Mouse (Mus musculus): ENCODE results near the gene Rpl32. TPM values are rescaled to one million over a fixed set of nuclear protein-coding genes. Genes with fewer than 3 reads are reported as not detected.

Gene Rpl32
- polyA plus RNA-seq, 1 experiment from 2014 or later: 2,129 TPM

DNA sequence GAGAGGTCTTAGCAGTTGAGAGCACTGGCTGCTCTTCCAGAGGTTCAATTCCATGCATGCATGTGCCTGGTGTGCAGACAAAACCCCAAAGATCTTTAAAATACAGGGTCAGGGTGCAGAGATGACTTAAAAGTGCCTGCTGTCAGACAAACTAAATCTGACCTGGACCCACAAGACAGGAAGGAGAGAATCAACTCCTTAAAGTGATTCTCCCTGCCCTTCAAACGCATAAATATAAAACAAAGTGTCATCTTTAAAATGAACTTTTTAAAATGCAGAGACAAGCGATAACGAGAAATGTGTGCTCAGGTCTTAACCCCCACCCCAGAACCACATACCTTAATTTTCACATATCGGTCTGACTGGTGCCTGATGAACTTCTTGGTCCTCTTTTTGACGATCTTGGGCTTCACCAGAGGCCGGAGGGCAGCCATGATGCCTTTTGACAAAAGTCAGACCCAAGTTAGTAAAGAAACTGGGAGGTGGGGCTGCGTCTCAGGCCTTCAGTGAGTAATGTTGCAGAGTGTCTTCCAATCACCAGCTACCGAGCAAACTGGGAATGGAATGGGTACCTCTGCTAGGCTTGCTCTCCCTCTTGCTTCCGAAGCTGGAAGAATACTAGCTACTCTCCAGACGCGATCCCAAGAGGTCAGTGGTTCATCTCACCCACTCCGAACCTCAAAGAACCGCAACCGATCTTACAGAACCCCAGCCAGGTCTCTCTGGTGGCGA lies 917 bp downstream of the Rpl32 start:
- Histone ChIP-seq H3K27me3 (ENCODE audit: control insufficient read depth, insufficient read depth, low read length) (no peaks in the 10 kb centered on the region), H3K9ac (ENCODE audit: low read length) (peak overlapping the region; percentile 97), H3K9me3 (ENCODE audit: control insufficient read depth, low read length) (no peaks in the 10 kb centered on the region), H3K4me3 (ENCODE audit: low read depth, low read length) (peak overlapping the region; percentile 79), H3K27ac (replicated peaks; ENCODE audit: low read depth, low read length) (peak overlapping the region; percentile 93), H3K4me2 (ENCODE audit: low read depth, severe bottlenecking) (peak overlapping the region; percentile 61), H3K4me1 (ENCODE audit: control insufficient read depth, insufficient read depth, low read length) (peaks cover 5% of the 10 kb centered on the region), H3K36me3 (ENCODE audit: control insufficient read depth, insufficient read depth, low read length) (peaks cover 21% of the 10 kb centered on the region)
- no peak for ATAC-seq (ENCODE audit: insufficient number of reproducible peaks, low FRiP score, low TSS enrichment, low read depth)
- DNase-seq (ENCODE audit: low spot score): peak; percentile 39
- WGBS: 2% methylated on average over 15 of the region's 15 CpGs

DNA sequence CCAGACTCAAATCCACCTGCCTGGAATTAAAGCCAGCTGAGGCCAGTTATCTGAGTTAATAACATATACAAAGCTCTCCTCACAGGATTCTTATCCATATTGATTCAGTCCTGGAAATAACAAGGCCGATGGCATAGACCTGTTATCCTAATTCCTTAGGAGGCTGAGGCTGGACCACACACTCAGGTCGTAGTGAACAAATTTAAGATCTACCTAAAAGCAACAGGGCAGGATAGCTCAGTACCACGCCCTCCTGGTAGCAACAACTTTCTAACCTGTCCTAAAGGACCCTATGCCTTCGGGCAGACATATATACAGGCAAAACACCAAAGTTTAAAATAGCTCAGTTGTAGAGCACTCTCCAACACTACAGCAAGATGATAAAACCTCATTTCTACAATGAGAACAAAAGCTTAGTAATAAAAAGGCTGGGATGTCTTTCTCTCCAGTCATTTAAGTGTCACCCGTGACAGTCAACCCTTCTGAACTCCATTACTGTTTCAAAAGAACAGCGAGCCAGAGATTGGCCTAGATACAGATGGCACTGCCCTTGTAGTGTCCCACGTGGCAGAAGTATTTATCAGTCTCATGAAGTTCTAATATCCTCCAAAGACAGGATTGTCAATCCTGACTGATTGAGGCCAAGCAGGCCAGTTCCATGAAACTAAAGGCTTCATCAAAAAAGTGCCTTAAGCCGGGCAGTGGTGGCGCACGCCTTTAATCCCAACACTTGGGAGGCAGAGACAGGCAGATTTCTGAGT lies 3.9 kb downstream of the Rpl32 start:
- Histone ChIP-seq H3K4me2 (ENCODE audit: low read depth, severe bottlenecking) (no peak overlapping the region), H3K9me3 (ENCODE audit: control insufficient read depth, low read length) (no peaks in the 10 kb centered on the region), H3K27me3 (ENCODE audit: control insufficient read depth, insufficient read depth, low read length) (no peaks in the 10 kb centered on the region), H3K27ac (replicated peaks; ENCODE audit: low read depth, low read length) (no peak overlapping the region), H3K4me3 (ENCODE audit: low read depth, low read length) (no peak overlapping the region), H3K9ac (ENCODE audit: low read length) (no peak overlapping the region), H3K4me1 (ENCODE audit: control insufficient read depth, insufficient read depth, low read length) (peaks cover 5% of the 10 kb centered on the region), H3K36me3 (ENCODE audit: control insufficient read depth, insufficient read depth, low read length) (peaks cover 35% of the 10 kb centered on the region)
- DNase-seq (ENCODE audit: low spot score): no peak
- 70% methylated on average over 10 of the region's 10 CpGs for WGBS
- ATAC-seq (ENCODE audit: insufficient number of reproducible peaks, low FRiP score, low TSS enrichment, low read depth): no peak

DNA sequence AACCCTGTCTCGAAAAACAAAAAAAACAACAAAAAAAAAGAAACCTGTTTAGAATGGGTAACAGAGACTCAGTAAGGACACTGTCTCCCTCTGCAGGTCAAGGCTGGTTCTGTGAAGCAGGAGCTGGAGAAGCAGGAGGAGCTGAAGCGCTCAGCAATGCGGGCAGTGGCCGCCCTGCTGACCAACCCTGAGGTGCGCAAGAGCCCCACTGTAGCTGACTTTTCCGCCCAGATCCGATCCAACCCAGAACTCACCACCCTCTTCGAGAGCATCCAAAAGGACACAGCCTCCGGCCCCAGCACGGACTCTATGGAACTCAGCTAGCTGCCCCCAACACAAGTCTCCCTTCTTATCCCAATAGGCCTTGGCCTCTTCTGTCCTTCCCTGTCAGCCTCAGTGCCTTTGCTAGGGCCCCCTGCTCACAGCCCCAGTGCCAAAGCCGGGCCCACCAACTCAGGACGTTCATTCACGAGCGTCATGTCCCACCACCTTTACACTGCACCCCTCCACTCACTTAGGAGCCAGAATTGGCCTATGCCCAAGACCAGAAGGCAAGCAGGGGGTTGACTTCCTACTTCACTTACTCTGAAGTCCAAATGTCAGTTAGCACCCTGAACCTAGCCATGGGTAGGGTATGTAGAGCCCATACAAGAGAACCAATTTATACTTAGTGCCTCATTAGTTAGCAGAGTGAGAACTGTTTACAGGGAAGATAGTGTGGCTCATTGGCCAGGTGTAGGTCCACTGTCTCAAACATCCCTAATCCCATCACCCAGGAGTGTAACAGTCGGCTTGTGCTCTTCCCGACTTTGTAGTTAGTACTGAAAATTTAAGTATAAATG lies 4.8 kb downstream of the Rpl32 start:
- H3K9ac ChIP-seq (ENCODE audit: low read length): no peak overlapping the region
- H3K4me2 ChIP-seq (ENCODE audit: low read depth, severe bottlenecking): no peak overlapping the region
- peaks cover 43% of the 10 kb centered on the region for H3K36me3 ChIP-seq (ENCODE audit: control insufficient read depth, insufficient read depth, low read length)
- no peaks in the 10 kb centered on the region for H3K9me3 ChIP-seq (ENCODE audit: control insufficient read depth, low read length)
- H3K27me3 ChIP-seq (ENCODE audit: control insufficient read depth, insufficient read depth, low read length): no peaks in the 10 kb centered on the region
- no peak overlapping the region for H3K4me3 ChIP-seq (ENCODE audit: low read depth, low read length)
- H3K4me1 ChIP-seq (ENCODE audit: control insufficient read depth, insufficient read depth, low read length): peaks cover 5% of the 10 kb centered on the region
- 53% methylated on average over 16 of the region's 16 CpGs for WGBS
- DNase-seq (ENCODE audit: low spot score) (peak; percentile 82), ATAC-seq (ENCODE audit: insufficient number of reproducible peaks, low FRiP score, low TSS enrichment, low read depth) (peak; percentile 48; the same call in 1 of the 2 replicates)
- no peak overlapping the region for H3K27ac ChIP-seq (replicated peaks; ENCODE audit: low read depth, low read length)

DNA sequence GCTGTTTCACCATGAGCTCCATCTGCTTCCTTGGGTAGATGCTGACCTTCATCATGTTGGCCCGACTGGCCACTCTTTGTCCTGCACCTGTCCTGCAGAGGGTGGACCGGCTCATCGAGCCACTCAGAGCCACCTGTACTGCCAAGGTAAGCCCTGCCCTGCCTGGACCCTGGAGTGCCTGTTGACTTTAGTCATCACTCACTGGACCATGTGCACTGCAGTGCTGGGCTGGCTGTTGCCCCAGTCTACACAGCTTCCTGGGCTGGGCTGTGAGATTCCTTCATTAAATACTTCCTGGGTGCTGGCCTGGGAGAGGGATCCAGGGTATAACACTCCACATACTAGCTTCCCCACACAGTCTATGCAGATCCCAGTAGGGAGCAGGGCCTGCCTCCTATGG lies 6.7 kb downstream of the Rpl32 start:
- no peak overlapping the region for H3K27ac ChIP-seq (replicated peaks; ENCODE audit: low read depth, low read length)
- H3K27me3 ChIP-seq (ENCODE audit: control insufficient read depth, insufficient read depth, low read length): no peaks in the 10 kb centered on the region
- H3K9ac ChIP-seq (ENCODE audit: low read length): no peak overlapping the region
- no peak for ATAC-seq (ENCODE audit: insufficient number of reproducible peaks, low FRiP score, low TSS enrichment, low read depth)
- peaks cover 4% of the 10 kb centered on the region for H3K4me1 ChIP-seq (ENCODE audit: control insufficient read depth, insufficient read depth, low read length)
- H3K4me3 ChIP-seq (ENCODE audit: low read depth, low read length): no peak overlapping the region
- H3K4me2 ChIP-seq (ENCODE audit: low read depth, severe bottlenecking): no peak overlapping the region
- no peaks in the 10 kb centered on the region for H3K9me3 ChIP-seq (ENCODE audit: control insufficient read depth, low read length)
- no peak for DNase-seq (ENCODE audit: low spot score)
- peaks cover 52% of the 10 kb centered on the region for H3K36me3 ChIP-seq (ENCODE audit: control insufficient read depth, insufficient read depth, low read length)
- 94% methylated on average over 3 of the region's 3 CpGs for WGBS

DNA sequence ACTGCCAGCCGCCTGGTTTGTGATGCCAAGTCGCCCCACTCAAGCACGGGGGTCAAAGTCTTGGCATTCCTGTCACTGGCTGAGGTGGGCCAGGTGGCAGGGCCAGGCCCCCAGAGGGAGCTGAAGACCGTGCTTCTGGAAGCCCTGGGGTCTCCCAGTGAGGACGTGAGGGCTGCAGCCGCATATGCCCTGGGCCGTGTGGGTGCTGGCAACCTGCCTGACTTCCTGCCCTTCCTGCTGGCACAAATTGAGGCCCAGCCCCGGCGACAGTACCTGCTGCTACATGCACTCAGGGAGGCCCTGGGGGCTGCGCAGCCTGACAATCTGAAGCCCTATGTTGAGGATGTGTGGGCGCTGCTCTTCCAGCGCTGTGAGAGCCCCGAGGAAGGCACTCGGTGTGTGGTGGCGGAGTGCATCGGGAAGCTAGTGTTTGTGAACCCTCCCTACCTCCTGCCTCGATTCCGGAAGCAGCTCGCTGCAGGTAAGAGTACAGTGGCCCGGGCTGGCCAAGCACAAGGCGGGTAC lies 15.8 kb downstream of the Rpl32 start:
- no peak overlapping the region for H3K27ac ChIP-seq (replicated peaks; ENCODE audit: low read depth, low read length)
- WGBS: 91% methylated on average over 21 of the region's 21 CpGs
- no peak overlapping the region for H3K4me3 ChIP-seq (ENCODE audit: low read depth, low read length)
- ATAC-seq (ENCODE audit: insufficient number of reproducible peaks, low FRiP score, low TSS enrichment, low read depth) (no peak), DNase-seq (ENCODE audit: low spot score) (no peak)
- no peak overlapping the region for H3K9ac ChIP-seq (ENCODE audit: low read length)
- no peak overlapping the region for H3K4me2 ChIP-seq (ENCODE audit: low read depth, severe bottlenecking)
- H3K27me3 ChIP-seq (ENCODE audit: control insufficient read depth, insufficient read depth, low read length): no peaks in the 10 kb centered on the region
- H3K4me1 ChIP-seq (ENCODE audit: control insufficient read depth, insufficient read depth, low read length): no peaks in the 10 kb centered on the region
- H3K36me3 ChIP-seq (ENCODE audit: control insufficient read depth, insufficient read depth, low read length): peaks cover 43% of the 10 kb centered on the region
- no peaks in the 10 kb centered on the region for H3K9me3 ChIP-seq (ENCODE audit: control insufficient read depth, low read length)

DNA sequence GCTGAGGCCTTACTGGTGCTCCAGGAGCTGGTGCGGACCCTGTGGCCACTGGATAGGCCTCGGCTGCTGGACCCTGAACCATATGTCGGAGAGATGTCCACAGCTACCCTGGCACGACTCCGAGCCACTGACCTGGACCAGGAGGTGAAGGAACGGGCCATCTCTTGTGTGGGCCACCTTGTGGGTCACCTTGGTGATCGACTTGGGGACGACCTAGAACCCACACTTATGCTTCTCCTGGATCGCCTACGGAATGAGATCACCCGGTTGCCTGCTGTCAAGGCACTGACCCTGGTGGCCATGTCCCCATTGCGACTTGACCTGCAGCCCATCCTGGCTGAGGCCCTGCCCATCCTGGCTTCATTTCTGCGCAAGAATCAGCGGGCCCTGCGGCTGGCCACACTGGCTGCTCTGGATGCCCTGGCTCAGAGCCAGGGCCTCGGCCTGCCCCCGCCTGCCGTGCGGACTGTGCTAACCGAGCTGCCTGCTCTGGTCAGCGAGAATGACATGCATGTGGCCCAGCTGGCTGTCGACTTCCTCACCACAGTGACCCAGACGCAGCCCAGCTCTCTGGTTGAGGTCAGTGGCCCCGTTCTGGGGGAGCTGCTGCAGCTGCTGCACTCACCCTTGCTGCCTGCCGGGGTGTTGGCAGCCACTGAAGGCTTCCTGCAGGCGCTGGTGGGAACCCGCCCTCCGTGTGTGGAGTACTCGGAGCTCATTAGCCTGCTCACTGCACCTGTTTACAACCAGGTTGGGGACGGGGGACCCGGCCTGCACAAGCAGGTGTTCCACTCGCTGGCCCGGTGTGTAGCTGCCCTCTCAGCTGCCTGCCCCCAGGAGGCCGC lies 16.5 kb downstream of the Rpl32 start:
- 90% methylated on average over 34 of the region's 34 CpGs for WGBS

DNA sequence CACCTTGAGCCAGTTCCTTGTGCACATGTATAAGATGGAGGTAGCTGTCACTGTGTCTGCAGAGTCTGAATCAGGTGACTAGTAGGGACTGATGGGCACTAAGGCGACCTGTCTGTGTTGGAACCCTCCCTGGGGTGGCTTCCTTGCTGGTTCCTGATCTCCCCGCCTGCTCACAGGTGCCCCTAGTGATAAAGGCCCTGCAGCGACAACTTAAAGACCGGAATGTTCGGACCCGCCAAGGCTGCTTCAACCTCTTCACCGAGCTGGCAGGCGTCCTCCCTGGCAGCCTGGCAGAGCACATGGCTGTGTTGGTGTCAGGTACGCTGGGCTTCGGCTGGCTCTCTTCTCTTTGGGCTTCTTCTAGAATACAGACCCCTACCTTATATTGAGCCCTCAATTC lies 17.5 kb downstream of the Rpl32 start:
- Histone ChIP-seq H3K27me3 (ENCODE audit: control insufficient read depth, insufficient read depth, low read length) (no peaks in the 10 kb centered on the region), H3K36me3 (ENCODE audit: control insufficient read depth, insufficient read depth, low read length) (peaks cover 39% of the 10 kb centered on the region), H3K9ac (ENCODE audit: low read length) (no peak overlapping the region), H3K4me3 (ENCODE audit: low read depth, low read length) (no peak overlapping the region), H3K9me3 (ENCODE audit: control insufficient read depth, low read length) (no peaks in the 10 kb centered on the region), H3K4me1 (ENCODE audit: control insufficient read depth, insufficient read depth, low read length) (no peaks in the 10 kb centered on the region), H3K4me2 (ENCODE audit: low read depth, severe bottlenecking) (no peak overlapping the region), H3K27ac (replicated peaks; ENCODE audit: low read depth, low read length) (no peak overlapping the region)
- DNase-seq (ENCODE audit: low spot score) (no peak), ATAC-seq (ENCODE audit: insufficient number of reproducible peaks, low FRiP score, low TSS enrichment, low read depth) (no peak)
- 88% methylated on average over 10 of the region's 10 CpGs for WGBS

More for the DNA sequence above, 16.5 kb downstream of the Rpl32 start:
- Histone ChIP-seq H3K9ac (ENCODE audit: low read length) (no peak overlapping the region), H3K27ac (replicated peaks; ENCODE audit: low read depth, low read length) (no peak overlapping the region), H3K4me2 (ENCODE audit: low read depth, severe bottlenecking) (no peak overlapping the region), H3K4me1 (ENCODE audit: control insufficient read depth, insufficient read depth, low read length) (no peaks in the 10 kb centered on the region), H3K4me3 (ENCODE audit: low read depth, low read length) (no peak overlapping the region), H3K36me3 (ENCODE audit: control insufficient read depth, insufficient read depth, low read length) (peaks cover 38% of the 10 kb centered on the region), H3K9me3 (ENCODE audit: control insufficient read depth, low read length) (no peaks in the 10 kb centered on the region), H3K27me3 (ENCODE audit: control insufficient read depth, insufficient read depth, low read length) (no peaks in the 10 kb centered on the region)
- ATAC-seq (ENCODE audit: insufficient number of reproducible peaks, low FRiP score, low TSS enrichment, low read depth) (no peak), DNase-seq (ENCODE audit: low spot score) (no peak)
